Mouse (Mus musculus) bone marrow, adult 2 months (tissue): Measurements from ENCODE around the gene Gjc1.

Source experiments
- CTCF ChIP-seq: fragments of 200-500 bp; IDR thresholded peaks from 2 replicates; pipeline ENCODE4 v1.5.1; 2011; ENCODE audit warnings: low read length, control low read depth; ENCODE audit not compliant: control insufficient read depth, insufficient read depth
- POLR2A ChIP-seq: fragments of 200-500 bp; IDR thresholded peaks from 2 replicates; pipeline ENCODE4 v1.6.1; 2011; ENCODE audit warnings: low read depth, mild to moderate bottlenecking, control low read depth, low read length, borderline replicate concordance; ENCODE audit not compliant: control insufficient read depth

- TF ChIP-seq CTCF (no peak), POLR2A (no peak)
Observed at GRCm38 (mm10) chr11:102767055-102767670, 52.3 kb downstream of the Gjc1 start.
